Mouse (Mus musculus): Measurements from ENCODE around the gene Fyb.

- TF ChIP-seq CTCF (IDR thresholded peaks at IDR 0.05; ENCODE audit: borderline replicate concordance, insufficient read depth, low read length) = no peak
- no peak for TF ChIP-seq POLR2A (IDR thresholded peaks at IDR 0.05; ENCODE audit: low read depth, low read length)
Observed at GRCm38 (mm10) chr15:6590846-6591451, 68.3 kb downstream of the Fyb start.

Measured in embryonic fibroblast, embryonic 13.5 days (primary cell).